Mouse (Mus musculus) stomach, embryonic 15.5 days (tissue): ENCODE results near the gene Bicc1. TPM values are rescaled to one million over a fixed set of nuclear protein-coding genes. Genes with fewer than 3 reads are reported as not detected.

Source experiments
- ATAC-seq: fragments of 200-750 bp; cut with Nextera tagmentation; 2 replicates; pipeline ENCODE4 v1.8.0; 2017; ENCODE audit warnings: low read depth, moderate number of reproducible peaks, moderate TSS enrichment; ENCODE audit not compliant: insufficient read depth, low FRiP score
- H3K27ac ChIP-seq: fragments of 300-500 bp; sonication (generic); 2 replicates; pipeline ENCODE4 v1.5.1; 2015; ENCODE audit warnings: mild to moderate bottlenecking, inconsistent platforms
- H3K27me3 ChIP-seq: fragments of 300-500 bp; sonication (generic); replicated peaks from 2 replicates; pipeline ENCODE4 v1.6.1; 2015; ENCODE audit warnings: inconsistent platforms
- H3K36me3 ChIP-seq: fragments of 300-500 bp; sonication (generic); 2 replicates; pipeline ENCODE4 v1.6.1; 2015; ENCODE audit warnings: inconsistent platforms
- H3K4me1 ChIP-seq: fragments of 300-500 bp; sonication (generic); 2 replicates; pipeline ENCODE4 v1.6.1; 2015; ENCODE audit warnings: inconsistent platforms
- H3K4me2 ChIP-seq: fragments of 300-500 bp; sonication (generic); 2 replicates; pipeline ENCODE4 v1.6.1; 2015; ENCODE audit warnings: mild to moderate bottlenecking, inconsistent platforms
- H3K4me3 ChIP-seq: fragments of 300-500 bp; sonication (generic); replicated peaks from 2 replicates; pipeline ENCODE4 v1.5.1; 2015; ENCODE audit warnings: inconsistent platforms
- H3K9ac ChIP-seq: fragments of 300-500 bp; sonication (generic); 2 replicates; pipeline ENCODE4 v1.6.1; 2015; ENCODE audit warnings: inconsistent platforms
- H3K9me3 ChIP-seq: fragments of 300-500 bp; sonication (generic); 2 replicates; pipeline ENCODE4 v1.6.1; 2016; ENCODE audit warnings: inconsistent platforms
- WGBS: fragments of 180-500 bp; shearing (Covaris S2); methylation state at CpG from one replicate; pipeline ENCODE4 v1.1.7; 2015; 5-methylcytosine and 5-hydroxymethylcytosine counted together
- polyA plus RNA-seq: library from polyadenylated mRNA; unstranded; fragments of >200 nt; fragmentation: Nextera tagmentation; extraction: Ambion mirVana; gene quantifications from 2 replicates; pipeline ENCODE4 v1.2.1, GENCODE M21; 2015

Bicc1 gene
- polyA plus RNA-seq, 1 experiment from 2014 or later: 23.1 TPM

GRCm38 (mm10) chr10:71007956-71008355 is 151.5 kb downstream of the Bicc1 start:
- ATAC-seq: no peak
- Histone ChIP-seq H3K27ac (no peak overlapping the region), H3K36me3 (no peaks in the 10 kb centered on the region), H3K27me3 (no peaks in the 10 kb centered on the region), H3K9me3 (no peaks in the 10 kb centered on the region), H3K4me3 (no peak overlapping the region), H3K4me2 (no peak overlapping the region), H3K9ac (no peak overlapping the region), H3K4me1 (no peaks in the 10 kb centered on the region)
- WGBS: 71% methylated on average over 9 of the region's 9 CpGs

GRCm38 (mm10) chr10:71007516-71007915 is 152.0 kb downstream of the Bicc1 start:
- ATAC-seq: no peak
- no peaks in the 10 kb centered on the region for H3K27me3 ChIP-seq

GRCm38 (mm10) chr10:71007001-71007400 is 152.5 kb downstream of the Bicc1 start:
- Histone ChIP-seq H3K36me3 (no peaks in the 10 kb centered on the region), H3K27me3 (no peaks in the 10 kb centered on the region), H3K4me1 (no peaks in the 10 kb centered on the region), H3K9ac (no peak overlapping the region), H3K27ac (no peak overlapping the region), H3K9me3 (no peaks in the 10 kb centered on the region), H3K4me3 (no peak overlapping the region), H3K4me2 (no peak overlapping the region)
- 92% methylated on average over 3 of the region's 3 CpGs for WGBS
- ATAC-seq: no peak

More at GRCm38 (mm10) chr10:71007516-71007915, 152.0 kb downstream of the Bicc1 start:
- H3K4me2 ChIP-seq: no peak overlapping the region
- H3K27ac ChIP-seq: no peak overlapping the region
- no peaks in the 10 kb centered on the region for H3K9me3 ChIP-seq
- H3K36me3 ChIP-seq: no peaks in the 10 kb centered on the region
- H3K4me1 ChIP-seq: no peaks in the 10 kb centered on the region
- H3K4me3 ChIP-seq: no peak overlapping the region
- H3K9ac ChIP-seq: no peak overlapping the region
- 92% methylated on average over 5 of the region's 5 CpGs for WGBS

- Histone ChIP-seq H3K4me2 (no peak overlapping the region), H3K9ac (no peak overlapping the region), H3K36me3 (no peaks in the 10 kb centered on the region), H3K4me1 (no peaks in the 10 kb centered on the region), H3K4me3 (no peak overlapping the region), H3K9me3 (no peaks in the 10 kb centered on the region), H3K27ac (no peak overlapping the region), H3K27me3 (no peaks in the 10 kb centered on the region)
- no peak for ATAC-seq
- 78% methylated on average over 2 of the region's 2 CpGs for WGBS
Observed at GRCm38 (mm10) chr10:71002871-71003270, 156.6 kb downstream of the Bicc1 start.

GRCm38 (mm10) chr10:71002186-71002585 is 157.3 kb downstream of the Bicc1 start:
- no peak overlapping the region for H3K27ac ChIP-seq
- H3K9ac ChIP-seq: no peak overlapping the region
- no peak overlapping the region for H3K4me3 ChIP-seq
- ATAC-seq: no peak
- H3K36me3 ChIP-seq: no peaks in the 10 kb centered on the region
- 88% methylated on average over 4 of the region's 4 CpGs for WGBS
- H3K9me3 ChIP-seq: no peaks in the 10 kb centered on the region
- H3K27me3 ChIP-seq: no peaks in the 10 kb centered on the region
- no peaks in the 10 kb centered on the region for H3K4me1 ChIP-seq
- H3K4me2 ChIP-seq: no peak overlapping the region

- WGBS: 47% methylated on average over 4 of the region's 4 CpGs
- no peaks in the 10 kb centered on the region for H3K9me3 ChIP-seq
- H3K9ac ChIP-seq: no peak overlapping the region
- ATAC-seq: no peak
- H3K4me1 ChIP-seq: no peaks in the 10 kb centered on the region
- no peak overlapping the region for H3K27ac ChIP-seq
- no peaks in the 10 kb centered on the region for H3K36me3 ChIP-seq
- no peak overlapping the region for H3K4me2 ChIP-seq
- no peak overlapping the region for H3K4me3 ChIP-seq
- H3K27me3 ChIP-seq: no peaks in the 10 kb centered on the region
Observed at GRCm38 (mm10) chr10:70998136-70998535, 161.4 kb downstream of the Bicc1 start.

GRCm38 (mm10) chr10:70996051-70996450 is 163.4 kb downstream of the Bicc1 start:
- Histone ChIP-seq H3K27ac (no peak overlapping the region), H3K9ac (no peak overlapping the region), H3K4me1 (no peaks in the 10 kb centered on the region), H3K9me3 (no peaks in the 10 kb centered on the region), H3K4me3 (no peak overlapping the region), H3K36me3 (no peaks in the 10 kb centered on the region), H3K4me2 (no peak overlapping the region), H3K27me3 (no peaks in the 10 kb centered on the region)
- ATAC-seq: no peak
- 95% methylated on average over 9 of the region's 9 CpGs for WGBS

GRCm38 (mm10) chr10:70994135-70994497 is 165.4 kb downstream of the Bicc1 start:
- H3K4me1 ChIP-seq: no peaks in the 10 kb centered on the region
- no peak overlapping the region for H3K9ac ChIP-seq
- H3K9me3 ChIP-seq: no peaks in the 10 kb centered on the region
- no peak overlapping the region for H3K4me2 ChIP-seq
- WGBS: 97% methylated on average over 2 of the region's 2 CpGs
- no peaks in the 10 kb centered on the region for H3K36me3 ChIP-seq
- H3K27ac ChIP-seq: no peak overlapping the region
- no peak for ATAC-seq
- no peak overlapping the region for H3K4me3 ChIP-seq
- no peaks in the 10 kb centered on the region for H3K27me3 ChIP-seq

GRCm38 (mm10) chr10:70993497-70994134 is 165.9 kb downstream of the Bicc1 start:
- no peak for ATAC-seq

GRCm38 (mm10) chr10:70987396-70987795 is 172.1 kb downstream of the Bicc1 start:
- no peak overlapping the region for H3K4me2 ChIP-seq
- no peaks in the 10 kb centered on the region for H3K27me3 ChIP-seq
- 67% methylated on average over 5 of the region's 5 CpGs for WGBS
- H3K4me3 ChIP-seq: no peak overlapping the region
- no peaks in the 10 kb centered on the region for H3K4me1 ChIP-seq
- no peaks in the 10 kb centered on the region for H3K36me3 ChIP-seq
- no peak overlapping the region for H3K27ac ChIP-seq
- no peak for ATAC-seq
- H3K9ac ChIP-seq: no peak overlapping the region
- H3K9me3 ChIP-seq: no peaks in the 10 kb centered on the region

More at GRCm38 (mm10) chr10:70993497-70994134, 165.9 kb downstream of the Bicc1 start:
- WGBS: 72% methylated on average over 6 of the region's 6 CpGs
- no peak overlapping the region for H3K4me2 ChIP-seq
- no peaks in the 10 kb centered on the region for H3K36me3 ChIP-seq
- H3K4me3 ChIP-seq: no peak overlapping the region
- no peaks in the 10 kb centered on the region for H3K27me3 ChIP-seq
- H3K9me3 ChIP-seq: no peaks in the 10 kb centered on the region
- H3K4me1 ChIP-seq: no peaks in the 10 kb centered on the region
- H3K27ac ChIP-seq: no peak overlapping the region
- H3K9ac ChIP-seq: no peak overlapping the region

GRCm38 (mm10) chr10:70983036-70983670 is 176.3 kb downstream of the Bicc1 start:
- Histone ChIP-seq H3K27me3 (no peaks in the 10 kb centered on the region), H3K9ac (no peak overlapping the region), H3K4me2 (no peak overlapping the region), H3K36me3 (no peaks in the 10 kb centered on the region), H3K4me1 (no peaks in the 10 kb centered on the region), H3K4me3 (no peak overlapping the region), H3K9me3 (no peaks in the 10 kb centered on the region), H3K27ac (no peak overlapping the region)
- WGBS: 54% methylated on average over 11 of the region's 11 CpGs
- ATAC-seq: no peak

- H3K4me2 ChIP-seq: no peak overlapping the region
- WGBS: 84% methylated on average over 7 of the region's 7 CpGs
- no peaks in the 10 kb centered on the region for H3K9me3 ChIP-seq
- H3K36me3 ChIP-seq: no peaks in the 10 kb centered on the region
- H3K27ac ChIP-seq: no peak overlapping the region
- 0 out of 2 replicates have a peak, but pooled peaks cover 4% of the 10 kb centered on the region for H3K4me1 ChIP-seq
- no peak for ATAC-seq
- no peaks in the 10 kb centered on the region for H3K27me3 ChIP-seq
- H3K9ac ChIP-seq: no peak overlapping the region
- no peak overlapping the region for H3K4me3 ChIP-seq
Observed at GRCm38 (mm10) chr10:70982156-70982555, 177.3 kb downstream of the Bicc1 start.
